Mouse (Mus musculus): ENCODE data around the gene Tns2. TPM values are rescaled to one million over a fixed set of nuclear protein-coding genes. Genes with fewer than 3 reads are reported as not detected.
"Not testable (repeated sequence)": the region's sequence is repeated elsewhere in the genome, so short reads cannot be mapped to it uniquely, and the experiment has no call there.

Tns2 gene
- polyA plus RNA-seq (2012; ENCODE audit: insufficient read depth, insufficient read length, missing spikeins), result 49.0 and 90.1 TPM in 2 replicates

- Histone ChIP-seq H3K27ac (replicated peaks; ENCODE audit: low read depth, low read length) (peak within 1 kb of the TSS; percentile 99), H3K4me1 (ENCODE audit: control insufficient read depth, insufficient read depth, insufficient read length, low read length) (peaks cover 23% of the 10 kb centered on the region)
Measured at GRCm38 (mm10) chr15:102100161-102100981, at the start of gene Tns2. Gene Tns2, plus strand, starts transcription at chr15:102100413.

GRCm38 (mm10) chr15:102051920-102052683 lies 48.1 kb upstream of the Tns2 start:
- Histone ChIP-seq H3K4me1 (ENCODE audit: control insufficient read depth, insufficient read depth, insufficient read length, low read length) (no peaks in the 10 kb centered on the region), H3K27ac (replicated peaks; ENCODE audit: low read depth, low read length) (no peak overlapping the region), H3K4me3 (ENCODE audit: insufficient read depth, low read depth, low read length) (no peak overlapping the region)

More at GRCm38 (mm10) chr15:102100161-102100981, at the start of gene Tns2:
- H3K4me3 ChIP-seq (ENCODE audit: insufficient read depth, low read depth, low read length), result peak within 1 kb of the TSS; percentile 78

- no peak overlapping the region for H3K4me3 ChIP-seq (ENCODE audit: insufficient read depth, low read depth, low read length)
Measured at GRCm38 (mm10) chr15:102056495-102057174, 43.6 kb upstream of the Tns2 start.

GRCm38 (mm10) chr15:102065661-102066325 lies 34.4 kb upstream of the Tns2 start:
- Histone ChIP-seq H3K4me3 (ENCODE audit: insufficient read depth, low read depth, low read length) (no peak overlapping the region), H3K27ac (replicated peaks; ENCODE audit: low read depth, low read length) (no peak overlapping the region), H3K4me1 (ENCODE audit: control insufficient read depth, insufficient read depth, insufficient read length, low read length) (no peaks in the 10 kb centered on the region)

More at GRCm38 (mm10) chr15:102056495-102057174, 43.6 kb upstream of the Tns2 start:
- Histone ChIP-seq H3K4me1 (ENCODE audit: control insufficient read depth, insufficient read depth, insufficient read length, low read length) (no peaks in the 10 kb centered on the region), H3K27ac (replicated peaks; ENCODE audit: low read depth, low read length) (no peak overlapping the region)

GRCm38 (mm10) chr15:102070476-102071467 lies 29.4 kb upstream of the Tns2 start:
- H3K4me1 ChIP-seq (ENCODE audit: control insufficient read depth, insufficient read depth, insufficient read length, low read length), result peaks cover 7% of the 10 kb centered on the region; the same call in 1 of the 2 replicates
- H3K27ac ChIP-seq (replicated peaks; ENCODE audit: low read depth, low read length), result no peak overlapping the region
- H3K4me3 ChIP-seq (ENCODE audit: insufficient read depth, low read depth, low read length), result no peak overlapping the region

GRCm38 (mm10) chr15:102072963-102073558 lies 27.2 kb upstream of the Tns2 start:
- Histone ChIP-seq H3K27ac (replicated peaks; ENCODE audit: low read depth, low read length) (0 out of 2 replicates have a peak overlapping the region, but pooled peaks have one; percentile 6), H3K4me1 (ENCODE audit: control insufficient read depth, insufficient read depth, insufficient read length, low read length) (peaks cover 7% of the 10 kb centered on the region; the same call in 1 of the 2 replicates), H3K4me3 (ENCODE audit: insufficient read depth, low read depth, low read length) (peak overlapping the region; percentile 28)

- H3K4me3 ChIP-seq (ENCODE audit: insufficient read depth, low read depth, low read length), result peak within 1 kb of the TSS; percentile 86
- H3K4me1 ChIP-seq (ENCODE audit: control insufficient read depth, insufficient read depth, insufficient read length, low read length), result peaks cover 7% of the 10 kb centered on the region; the same call in 1 of the 2 replicates
- peak within 1 kb of the TSS; percentile 81 for H3K27ac ChIP-seq (replicated peaks; ENCODE audit: low read depth, low read length)
Measured at GRCm38 (mm10) chr15:102073559-102074069, 26.6 kb upstream of the Tns2 start, which contains the start of gene Eif4b. Gene Eif4b, plus strand, starts transcription at chr15:102073773.

GRCm38 (mm10) chr15:102074070-102074731 lies 26.0 kb upstream of the Tns2 start:
- H3K4me1 ChIP-seq (ENCODE audit: control insufficient read depth, insufficient read depth, insufficient read length, low read length), result peaks cover 7% of the 10 kb centered on the region; the same call in 1 of the 2 replicates
- H3K27ac ChIP-seq (replicated peaks; ENCODE audit: low read depth, low read length), result peak overlapping the region; percentile 81
- H3K4me3 ChIP-seq (ENCODE audit: insufficient read depth, low read depth, low read length), result peak overlapping the region; percentile 86

- Histone ChIP-seq H3K27ac (replicated peaks; ENCODE audit: low read depth, low read length) (no peak overlapping the region), H3K4me3 (ENCODE audit: insufficient read depth, low read depth, low read length) (peak overlapping the region; percentile 86), H3K4me1 (ENCODE audit: control insufficient read depth, insufficient read depth, insufficient read length, low read length) (peaks cover 7% of the 10 kb centered on the region; the same call in 1 of the 2 replicates)
Measured at GRCm38 (mm10) chr15:102074876-102075585, 25.2 kb upstream of the Tns2 start.

- Histone ChIP-seq H3K4me1 (ENCODE audit: control insufficient read depth, insufficient read depth, insufficient read length, low read length) (peaks cover 7% of the 10 kb centered on the region), H3K4me3 (ENCODE audit: insufficient read depth, low read depth, low read length) (no peak overlapping the region), H3K27ac (replicated peaks; ENCODE audit: low read depth, low read length) (no peak overlapping the region)
Measured at GRCm38 (mm10) chr15:102077111-102077677, 23.0 kb upstream of the Tns2 start.

- Histone ChIP-seq H3K4me3 (ENCODE audit: insufficient read depth, low read depth, low read length) (no peak overlapping the region), H3K4me1 (ENCODE audit: control insufficient read depth, insufficient read depth, insufficient read length, low read length) (peaks cover 7% of the 10 kb centered on the region), H3K27ac (replicated peaks; ENCODE audit: low read depth, low read length) (no peak overlapping the region)
Measured at GRCm38 (mm10) chr15:102079221-102079620, 21.0 kb upstream of the Tns2 start.

- H3K4me3 ChIP-seq (ENCODE audit: insufficient read depth, low read depth, low read length); H3K27ac ChIP-seq (replicated peaks; ENCODE audit: low read depth, low read length); H3K4me1 ChIP-seq (ENCODE audit: control insufficient read depth, insufficient read depth, insufficient read length, low read length): not testable (repeated sequence)
Measured at GRCm38 (mm10) chr15:102079924-102080323, 20.3 kb upstream of the Tns2 start.
